Mouse (Mus musculus) limb, embryonic 11.5 days (tissue): ENCODE measurements around the gene Oprl1. TPM values are rescaled to one million over a fixed set of nuclear protein-coding genes. Genes with fewer than 3 reads are reported as not detected.
A peak's percentile ranks its signal among the peaks of the same experiment; 100 is the strongest.

Source experiments
- ATAC-seq: fragments of 200-750 bp; cut with Nextera tagmentation; 2 replicates; pipeline ENCODE4 v1.8.0; 2017; ENCODE audit warnings: low read depth; ENCODE audit not compliant: insufficient number of reproducible peaks, low FRiP score, low TSS enrichment
- DNase-seq: peaks from one replicate; pipeline ENCODE4 v3.0.0-alpha.2; 2015; ENCODE audit warnings: low spot score
- H3K27ac ChIP-seq: fragments of 300-500 bp; sonication (generic); replicated peaks from 2 replicates; pipeline ENCODE4 v1.5.1; 2014; ENCODE audit warnings: low read depth, mild to moderate bottlenecking, low read length
- H3K27me3 ChIP-seq: fragments of 300-500 bp; sonication (generic); 2 replicates; pipeline ENCODE4 v1.6.1; 2014; ENCODE audit warnings: mild to moderate bottlenecking, low read length, mixed read lengths; ENCODE audit not compliant: control insufficient read depth, insufficient read depth
- H3K36me3 ChIP-seq: fragments of 300-500 bp; sonication (generic); 2 replicates; pipeline ENCODE4 v1.6.1; 2014; ENCODE audit warnings: mild to moderate bottlenecking, low read length, moderate library complexity, mixed read lengths; ENCODE audit not compliant: control insufficient read depth, insufficient read depth
- H3K4me1 ChIP-seq: fragments of 300-500 bp; sonication (generic); 2 replicates; pipeline ENCODE4 v1.6.1; 2014; ENCODE audit warnings: low read length, mixed read lengths; ENCODE audit not compliant: control insufficient read depth, insufficient read depth
- H3K4me2 ChIP-seq: fragments of 300-500 bp; sonication (generic); 2 replicates; pipeline ENCODE4 v1.6.1; 2014; ENCODE audit warnings: low read depth, mild to moderate bottlenecking, moderate library complexity; ENCODE audit not compliant: severe bottlenecking
- H3K4me3 ChIP-seq: fragments of 300-500 bp; sonication (generic); 2 replicates; pipeline ENCODE4 v1.5.1; 2014; ENCODE audit warnings: low read depth, low read length
- H3K9ac ChIP-seq: fragments of 300-500 bp; sonication (generic); 2 replicates; pipeline ENCODE4 v1.6.1; 2014; ENCODE audit warnings: mild to moderate bottlenecking, low read length
- H3K9me3 ChIP-seq: fragments of 300-500 bp; sonication (generic); 2 replicates; pipeline ENCODE4 v1.6.1; 2016; ENCODE audit warnings: low read length; ENCODE audit not compliant: control insufficient read depth
- WGBS: fragments of 180-500 bp; shearing (Covaris S2); extraction: QIAGEN DNeasy Blood & Tissue Kit; methylation state at CpG from one replicate; pipeline ENCODE4 v1.1.7; 2014; 5-methylcytosine and 5-hydroxymethylcytosine counted together
- polyA plus RNA-seq: library from polyadenylated mRNA; unstranded; fragments of >200 nt; fragmentation: Nextera tagmentation; extraction: Ambion mirVana; gene quantifications from 2 replicates; pipeline ENCODE4 v1.2.1, GENCODE M21; 2014

The Oprl1 gene
- polyA plus RNA-seq, 1 experiment from 2014 or later, result 0.69 TPM

DNA sequence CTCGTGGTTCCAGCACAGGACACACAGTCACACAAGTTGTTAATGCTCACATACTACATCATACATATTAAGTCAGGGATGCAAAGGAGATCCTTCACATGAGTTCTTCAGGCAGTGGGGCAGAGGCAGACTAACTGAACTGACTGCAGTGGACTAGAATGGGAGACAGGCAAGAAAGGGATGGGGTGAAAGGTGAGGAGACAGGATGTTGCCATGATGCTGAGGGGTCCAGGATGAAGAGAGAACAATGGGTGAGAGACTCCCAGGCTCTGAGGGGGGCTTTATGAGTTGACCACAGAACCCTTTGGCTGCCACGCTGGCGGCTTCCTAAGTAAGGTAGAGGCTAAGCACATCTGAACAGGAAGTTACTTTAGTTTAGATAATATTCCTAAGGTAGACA, 20.2 kb upstream of the Oprl1 start:
- Histone ChIP-seq H3K27ac (no peak overlapping the region), H3K9ac (no peak overlapping the region), H3K4me2 (no peak overlapping the region), H3K36me3 (no peaks in the 10 kb centered on the region), H3K9me3 (no peaks in the 10 kb centered on the region), H3K4me3 (no peak overlapping the region; the same call in 1 of the 2 replicates), H3K27me3 (no peaks in the 10 kb centered on the region), H3K4me1 (peaks cover 9% of the 10 kb centered on the region)
- DNase-seq (no peak), ATAC-seq (no peak)
- WGBS, result 89% methylated on average over 3 of the region's 3 CpGs

- 92% methylated on average over 1 of the region's 1 CpGs for WGBS
- no peak overlapping the region for H3K4me3 ChIP-seq
- H3K27me3 ChIP-seq, result no peaks in the 10 kb centered on the region
- H3K9me3 ChIP-seq, result no peaks in the 10 kb centered on the region
- DNase-seq, result no peak
- H3K9ac ChIP-seq, result no peak overlapping the region
- peaks cover 9% of the 10 kb centered on the region for H3K4me1 ChIP-seq
- ATAC-seq, result no peak
- H3K27ac ChIP-seq, result no peak overlapping the region
- H3K36me3 ChIP-seq, result no peaks in the 10 kb centered on the region
- H3K4me2 ChIP-seq, result no peak overlapping the region
Measured at GRCm38 (mm10) chr2:181695776-181696175, 19.0 kb upstream of the Oprl1 start.

DNA sequence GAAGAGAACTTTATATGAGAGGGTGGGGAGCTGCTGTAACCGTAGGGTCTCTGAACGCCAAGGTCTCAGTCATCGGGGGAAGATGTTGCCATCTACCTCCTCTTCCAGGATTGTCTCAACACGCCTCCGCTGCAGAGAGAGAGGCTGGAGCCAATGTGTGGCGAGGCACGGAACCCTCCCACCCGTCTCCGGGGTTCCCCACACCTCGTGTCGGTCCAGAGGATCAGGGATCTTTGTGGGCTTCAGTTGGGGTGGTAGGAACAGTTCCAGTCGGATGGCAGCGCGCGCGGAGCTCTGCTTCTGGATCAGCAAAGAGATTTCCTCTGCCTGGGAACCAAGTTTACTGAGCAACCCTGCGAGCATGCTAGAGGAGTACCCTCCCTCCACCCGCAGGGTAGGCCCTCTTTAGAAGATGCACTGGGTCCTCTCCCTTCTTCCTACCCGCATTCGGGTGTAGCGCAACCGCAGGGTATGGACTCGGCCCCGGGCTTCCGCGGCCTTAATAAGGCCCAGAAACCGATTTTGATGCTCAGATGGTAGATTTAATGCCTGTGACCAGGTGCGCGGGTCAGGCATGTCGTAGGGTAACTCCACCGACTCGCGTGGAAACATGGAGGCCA, 17.9 kb upstream of the Oprl1 start:
- H3K9me3 ChIP-seq, result no peaks in the 10 kb centered on the region
- H3K4me1 ChIP-seq, result peaks cover 9% of the 10 kb centered on the region
- H3K4me2 ChIP-seq, result no peak overlapping the region
- H3K27me3 ChIP-seq, result no peaks in the 10 kb centered on the region
- 68% methylated on average over 33 of the region's 33 CpGs for WGBS
- H3K27ac ChIP-seq, result no peak overlapping the region
- no peak overlapping the region for H3K4me3 ChIP-seq
- H3K9ac ChIP-seq, result no peak overlapping the region
- ATAC-seq, result no peak
- DNase-seq, result no peak
- H3K36me3 ChIP-seq, result no peaks in the 10 kb centered on the region

- Histone ChIP-seq H3K4me3 (no peak within 1 kb of the TSS), H3K4me2 (no peak within 1 kb of the TSS), H3K27ac (no peak within 1 kb of the TSS), H3K4me1 (no peaks in the 10 kb centered on the region), H3K9me3 (no peaks in the 10 kb centered on the region), H3K9ac (no peak within 1 kb of the TSS), H3K36me3 (no peaks in the 10 kb centered on the region), H3K27me3 (no peaks in the 10 kb centered on the region)
- WGBS, result 43% methylated on average over 5 of the region's 5 CpGs
- ATAC-seq (no peak), DNase-seq (no peak)
Measured at GRCm38 (mm10) chr2:181698241-181698640, 16.6 kb upstream of the Oprl1 start, which contains the start of gene Lkaaear1. Gene Lkaaear1 (minus strand): TSS chr2:181698442.

GRCm38 (mm10) chr2:181706668-181707067, 8.1 kb upstream of the Oprl1 start:
- Histone ChIP-seq H3K4me1 (no peaks in the 10 kb centered on the region), H3K27me3 (no peaks in the 10 kb centered on the region), H3K27ac (no peak overlapping the region), H3K9me3 (no peaks in the 10 kb centered on the region), H3K36me3 (no peaks in the 10 kb centered on the region), H3K9ac (no peak overlapping the region), H3K4me2 (no peak overlapping the region), H3K4me3 (no peak overlapping the region)
- WGBS, result 32% methylated on average over 4 of the region's 4 CpGs
- DNase-seq (no peak), ATAC-seq (no peak)

- no peaks in the 10 kb centered on the region; the same call in 1 of the 2 replicates for H3K27me3 ChIP-seq
- ATAC-seq, result no peak
- H3K4me2 ChIP-seq, result no peak overlapping the region
- no peak for DNase-seq
- 86% methylated on average over 1 of the region's 1 CpGs for WGBS
- no peaks in the 10 kb centered on the region for H3K9me3 ChIP-seq
- 0 out of 2 replicates have a peak, but pooled peaks cover 2% of the 10 kb centered on the region for H3K4me1 ChIP-seq
- H3K36me3 ChIP-seq, result no peaks in the 10 kb centered on the region
- H3K9ac ChIP-seq, result no peak overlapping the region
- no peak overlapping the region for H3K27ac ChIP-seq
- H3K4me3 ChIP-seq, result no peak overlapping the region
Measured at GRCm38 (mm10) chr2:181713749-181714148, 1.1 kb upstream of the Oprl1 start.

DNA sequence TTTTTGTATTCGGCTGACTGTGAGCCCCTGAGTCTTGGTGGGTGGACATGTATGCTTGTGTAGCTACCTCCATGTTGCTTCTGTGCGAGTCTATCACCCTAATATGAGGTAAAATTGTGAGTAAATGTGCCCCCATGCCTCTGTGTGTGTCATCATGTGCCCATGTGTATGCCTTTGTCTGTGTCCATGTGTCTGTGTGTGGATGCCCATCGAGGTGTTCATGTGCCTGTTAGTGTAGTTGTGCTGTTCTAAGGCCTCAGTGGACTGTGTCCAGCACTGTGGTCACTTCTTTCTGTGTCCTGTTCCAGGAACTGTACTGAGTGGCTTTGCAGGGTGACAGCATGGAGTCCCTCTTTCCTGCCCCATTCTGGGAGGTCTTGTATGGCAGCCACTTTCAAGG, 566 bp downstream of the Oprl1 start:
- Histone ChIP-seq H3K27ac (no peak overlapping the region), H3K9me3 (no peaks in the 10 kb centered on the region), H3K4me2 (peak overlapping the region; percentile 24; the same call in 1 of the 2 replicates), H3K4me3 (no peak overlapping the region), H3K9ac (no peak overlapping the region), H3K36me3 (no peaks in the 10 kb centered on the region), H3K27me3 (no peaks in the 10 kb centered on the region; the same call in 1 of the 2 replicates), H3K4me1 (0 out of 2 replicates have a peak, but pooled peaks cover 2% of the 10 kb centered on the region)
- ATAC-seq (no peak), DNase-seq (no peak)
- 89% methylated on average over 3 of the region's 3 CpGs for WGBS

- Histone ChIP-seq H3K36me3 (no peaks in the 10 kb centered on the region), H3K4me2 (no peak overlapping the region), H3K27ac (no peak overlapping the region), H3K9me3 (no peaks in the 10 kb centered on the region), H3K9ac (no peak overlapping the region), H3K4me1 (0 out of 2 replicates have a peak, but pooled peaks cover 2% of the 10 kb centered on the region), H3K27me3 (no peaks in the 10 kb centered on the region; the same call in 1 of the 2 replicates), H3K4me3 (no peak overlapping the region)
- DNase-seq (no peak), ATAC-seq (no peak)
- 83% methylated on average over 3 of the region's 3 CpGs for WGBS
Measured at GRCm38 (mm10) chr2:181716991-181717390, 2.2 kb downstream of the Oprl1 start.

GRCm38 (mm10) chr2:181720061-181720460, 5.2 kb downstream of the Oprl1 start:
- H3K27me3 ChIP-seq, result no peaks in the 10 kb centered on the region
- H3K27ac ChIP-seq, result no peak overlapping the region
- DNase-seq (no peak), ATAC-seq (no peak)
- no peak overlapping the region for H3K9ac ChIP-seq
- H3K9me3 ChIP-seq, result no peaks in the 10 kb centered on the region
- no peak overlapping the region for H3K4me3 ChIP-seq
- H3K4me1 ChIP-seq, result no peaks in the 10 kb centered on the region
- no peak overlapping the region for H3K4me2 ChIP-seq
- WGBS, result 37% methylated on average over 3 of the region's 3 CpGs
- no peaks in the 10 kb centered on the region for H3K36me3 ChIP-seq
